Mouse (Mus musculus): ENCODE results near the gene Sod3. TPM values are rescaled to one million over a fixed set of nuclear protein-coding genes. Genes with fewer than 3 reads are reported as not detected.

The Sod3 gene
- total RNA-seq, 1 experiment from 2014 or later = not detected

DNA sequence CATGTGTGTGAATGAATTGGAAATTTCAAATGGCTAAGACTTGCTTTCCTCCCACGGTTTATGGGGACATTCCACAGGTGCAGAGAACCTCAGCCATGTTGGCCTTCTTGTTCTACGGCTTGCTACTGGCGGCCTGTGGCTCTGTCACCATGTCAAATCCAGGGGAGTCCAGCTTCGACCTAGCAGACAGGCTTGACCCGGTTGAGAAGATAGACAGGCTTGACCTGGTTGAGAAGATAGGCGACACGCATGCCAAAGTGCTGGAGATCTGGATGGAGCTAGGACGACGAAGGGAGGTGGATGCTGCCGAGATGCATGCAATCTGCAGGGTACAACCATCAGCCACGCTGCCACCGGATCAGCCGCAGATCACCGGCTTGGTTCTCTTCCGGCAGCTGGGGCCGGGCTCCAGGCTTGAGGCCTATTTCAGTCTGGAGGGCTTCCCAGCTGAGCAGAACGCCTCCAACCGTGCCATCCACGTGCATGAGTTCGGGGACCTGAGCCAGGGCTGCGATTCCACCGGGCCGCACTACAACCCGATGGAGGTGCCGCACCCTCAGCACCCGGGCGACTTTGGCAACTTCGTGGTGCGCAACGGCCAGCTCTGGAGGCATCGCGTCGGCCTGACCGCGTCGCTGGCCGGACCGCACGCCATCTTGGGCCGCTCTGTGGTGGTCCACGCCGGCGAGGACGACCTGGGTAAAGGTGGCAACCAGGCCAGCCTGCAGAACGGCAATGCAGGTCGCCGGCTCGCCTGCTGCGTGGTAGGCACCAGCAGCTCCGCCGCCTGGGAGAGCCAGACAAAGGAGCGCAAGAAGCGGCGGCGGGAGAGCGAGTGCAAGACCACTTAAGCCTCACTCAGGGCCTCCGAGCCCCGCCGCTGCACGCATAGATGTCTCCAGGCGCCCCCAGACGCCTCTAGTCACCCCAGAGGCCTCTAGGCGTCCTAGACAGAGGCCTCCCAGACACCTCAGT is 4.6 kb downstream of the Sod3 start:
- ATAC-seq (replicated peaks; ENCODE audit: insufficient number of reproducible peaks, low FRiP score, low TSS enrichment, poor library complexity, severe bottlenecking) = no peak

DNA sequence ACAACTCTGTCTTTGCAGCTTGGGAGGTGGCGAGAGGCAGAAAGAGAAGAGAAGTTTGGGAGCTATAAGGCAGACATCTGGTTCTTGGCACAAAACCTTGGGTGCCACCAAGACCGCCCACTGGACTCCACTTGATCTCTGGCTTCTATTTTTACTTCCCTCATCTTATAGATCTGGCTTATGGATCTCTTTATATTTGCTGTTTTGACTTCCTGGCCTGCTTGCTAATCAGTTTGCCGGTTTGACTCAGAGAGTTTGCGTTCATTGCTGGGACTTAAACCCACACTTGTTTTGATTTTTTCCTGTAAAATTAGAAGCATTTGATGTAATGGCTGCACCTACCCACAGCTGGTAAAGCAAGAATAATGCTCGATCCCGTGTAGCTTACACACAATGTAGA is 7.3 kb downstream of the Sod3 start:
- ATAC-seq (replicated peaks; ENCODE audit: insufficient number of reproducible peaks, low FRiP score, low TSS enrichment, poor library complexity, severe bottlenecking) = no peak

DNA sequence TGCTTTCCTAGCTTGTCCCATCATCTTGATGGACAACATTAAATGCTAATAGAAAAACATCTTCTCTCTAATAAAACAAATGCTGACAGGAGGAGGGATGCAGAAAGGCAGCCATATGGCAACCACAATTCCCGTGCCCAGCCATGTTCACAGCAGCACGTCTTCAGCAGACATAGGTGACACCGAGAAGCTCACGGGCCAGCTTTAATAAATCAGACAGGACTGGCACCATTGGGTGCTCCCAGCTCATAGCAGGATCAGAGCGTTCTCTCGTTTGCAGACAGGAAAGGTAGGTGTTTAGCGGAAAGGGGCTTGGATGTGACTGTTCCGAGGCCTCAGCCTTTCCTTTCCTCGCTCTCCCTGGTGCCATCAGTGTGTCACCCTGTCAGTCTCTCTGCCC is 12.3 kb downstream of the Sod3 start:
- no peak for ATAC-seq (replicated peaks; ENCODE audit: insufficient number of reproducible peaks, low FRiP score, low TSS enrichment, poor library complexity, severe bottlenecking)

- ATAC-seq (replicated peaks; ENCODE audit: insufficient number of reproducible peaks, low FRiP score, low TSS enrichment, poor library complexity, severe bottlenecking) = no peak
These were observed 19.2 kb downstream of the Sod3 start for GRCm38 (mm10) chr5:52382837-52383236.

DNA sequence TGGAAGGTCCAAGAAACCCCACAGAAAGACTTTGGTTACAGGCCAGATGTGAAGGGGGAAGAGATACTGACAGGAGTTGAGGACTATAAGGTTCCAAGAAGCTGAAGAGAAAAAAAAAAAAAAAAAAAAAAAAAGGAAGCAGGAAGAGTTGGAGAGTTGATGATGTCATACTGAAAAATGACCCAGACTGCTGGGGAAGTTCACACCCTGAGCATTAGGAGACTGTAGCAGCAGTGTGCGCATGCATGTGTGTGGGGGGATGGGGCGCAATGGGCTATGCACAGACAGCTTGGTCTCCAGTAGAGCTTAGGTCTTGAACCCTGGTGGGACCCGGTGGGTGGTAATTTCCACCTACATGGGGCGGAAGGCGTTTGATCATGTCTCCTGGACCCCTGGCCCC is 20.2 kb downstream of the Sod3 start:
- no peak for ATAC-seq (replicated peaks; ENCODE audit: insufficient number of reproducible peaks, low FRiP score, low TSS enrichment, poor library complexity, severe bottlenecking)

DNA sequence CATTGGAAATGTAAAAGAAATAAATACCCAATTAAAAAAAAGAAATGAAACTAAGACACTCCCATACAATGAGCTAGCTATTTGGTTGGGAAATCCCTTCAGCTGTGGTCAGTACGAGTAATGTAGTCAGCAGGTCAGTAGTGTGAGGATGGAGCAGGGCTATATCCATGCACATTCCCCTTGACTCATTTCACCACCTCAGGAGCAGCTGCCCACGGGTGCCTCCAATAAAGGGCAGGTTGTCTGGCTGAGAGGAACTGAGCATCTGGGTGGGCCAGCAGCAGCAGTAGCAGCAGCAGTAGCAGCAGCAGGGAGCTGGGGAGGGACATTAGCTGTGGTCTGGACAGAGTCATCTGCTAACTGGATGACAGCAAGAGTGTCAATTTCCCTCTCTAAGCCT is 22.4 kb downstream of the Sod3 start:
- no peak for ATAC-seq (replicated peaks; ENCODE audit: insufficient number of reproducible peaks, low FRiP score, low TSS enrichment, poor library complexity, severe bottlenecking)

DNA sequence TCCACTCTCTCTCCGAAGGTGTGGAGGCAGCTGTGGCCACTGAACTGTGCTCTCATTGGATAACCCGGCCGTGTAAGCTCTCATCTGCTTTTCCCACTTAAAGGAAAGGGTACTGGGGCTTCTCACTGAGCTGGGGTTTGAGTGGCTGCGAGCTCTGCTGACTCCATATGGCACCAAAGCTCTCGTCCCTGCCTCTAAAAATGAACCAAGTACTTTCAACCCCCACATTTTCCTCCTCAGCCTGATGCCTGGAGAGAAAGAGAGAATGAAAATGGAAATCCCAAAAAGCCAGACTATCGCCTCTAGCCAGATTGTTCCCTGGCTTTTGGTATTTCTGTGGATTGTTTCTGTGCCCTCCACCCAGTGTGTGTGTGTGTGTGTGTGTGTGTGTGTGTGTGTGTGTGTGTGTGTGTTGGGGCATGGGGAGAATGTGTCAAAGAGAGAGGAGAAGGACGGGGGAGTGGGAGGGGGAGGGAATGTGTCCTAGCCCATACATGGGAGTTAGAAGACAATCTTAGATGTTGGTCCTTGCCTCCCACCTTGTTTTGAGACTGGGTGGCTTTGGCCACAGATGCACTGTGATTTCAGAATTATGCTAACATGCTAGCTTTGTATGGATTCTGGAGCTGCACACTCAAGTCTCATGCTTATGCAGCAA is 24.6 kb downstream of the Sod3 start:
- no peak for ATAC-seq (replicated peaks; ENCODE audit: insufficient number of reproducible peaks, low FRiP score, low TSS enrichment, poor library complexity, severe bottlenecking)

- ATAC-seq (replicated peaks; ENCODE audit: insufficient number of reproducible peaks, low FRiP score, low TSS enrichment, poor library complexity, severe bottlenecking) = no peak
These were observed 26.8 kb downstream of the Sod3 start for GRCm38 (mm10) chr5:52390381-52390780.

- no peak for ATAC-seq (replicated peaks; ENCODE audit: insufficient number of reproducible peaks, low FRiP score, low TSS enrichment, poor library complexity, severe bottlenecking)
These were observed 27.9 kb downstream of the Sod3 start for GRCm38 (mm10) chr5:52391471-52391870.

DNA sequence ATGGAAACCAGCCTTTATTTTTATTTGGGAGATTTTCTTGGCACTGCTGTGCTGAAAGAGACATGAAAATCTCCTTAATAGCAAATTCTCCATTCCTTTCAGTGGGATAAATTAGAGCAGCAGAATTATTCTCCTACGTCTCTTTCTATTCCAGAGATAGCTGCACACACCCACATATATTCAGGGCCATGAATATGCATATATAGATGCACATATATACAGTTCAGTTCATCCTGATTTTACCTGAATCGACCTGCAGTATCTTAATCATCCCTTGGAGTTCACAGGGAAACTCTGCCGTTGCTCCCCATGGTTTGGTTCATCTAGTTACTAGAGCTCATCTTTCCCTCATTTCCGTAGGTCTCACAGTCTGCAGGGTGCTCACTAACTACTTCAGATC is 30.2 kb downstream of the Sod3 start:
- no peak for ATAC-seq (replicated peaks; ENCODE audit: insufficient number of reproducible peaks, low FRiP score, low TSS enrichment, poor library complexity, severe bottlenecking)

DNA sequence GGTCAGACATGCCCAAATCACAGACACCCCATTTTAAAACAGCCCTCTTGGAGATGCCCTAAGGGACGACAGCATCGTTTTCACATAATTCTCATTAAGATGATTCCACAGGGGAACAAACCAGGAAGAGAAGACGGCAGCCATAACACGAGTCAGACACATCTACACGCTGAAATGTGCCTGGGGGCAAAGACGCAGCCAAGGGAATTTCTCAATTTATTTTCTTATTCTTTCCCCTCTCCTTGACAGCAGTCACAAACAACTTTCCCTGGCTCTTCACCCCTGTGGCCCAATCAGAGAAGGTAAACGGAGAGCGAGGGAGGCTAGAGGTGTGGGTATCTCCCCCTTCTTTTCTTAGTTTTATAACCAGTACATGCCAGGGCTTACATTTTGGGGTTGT is 40.8 kb downstream of the Sod3 start:
- no peak for ATAC-seq (replicated peaks; ENCODE audit: insufficient number of reproducible peaks, low FRiP score, low TSS enrichment, poor library complexity, severe bottlenecking)

DNA sequence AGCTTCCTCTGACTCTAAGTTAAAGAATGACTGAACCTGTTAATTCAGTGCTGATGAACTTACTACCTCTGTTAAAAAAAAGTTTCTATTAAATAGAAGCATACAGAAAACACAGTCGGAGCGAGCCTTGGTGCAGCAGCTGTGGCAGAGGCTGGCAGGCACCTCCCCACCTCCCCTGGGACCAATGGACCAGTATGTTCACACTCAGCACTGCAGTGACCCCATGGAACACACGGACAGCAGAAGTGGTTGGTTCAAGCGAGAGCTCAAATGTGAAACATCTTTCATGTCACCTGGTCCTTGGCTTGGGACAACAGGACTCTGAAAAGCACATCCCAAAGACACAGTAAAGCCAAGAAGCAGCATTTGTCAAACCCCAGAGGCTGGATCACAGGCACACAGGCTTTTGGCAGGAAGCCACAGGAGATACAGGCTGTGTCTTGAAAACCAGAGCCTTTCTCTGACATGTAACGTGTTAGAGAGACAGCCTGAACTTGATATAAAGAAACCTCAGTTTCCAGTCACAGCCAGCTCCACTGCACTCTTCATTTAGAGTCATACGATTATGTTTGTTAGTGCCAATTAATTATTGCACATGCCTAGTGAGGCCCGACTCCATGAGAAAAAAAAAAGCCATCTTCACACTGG is 45.2 kb downstream of the Sod3 start:
- ATAC-seq (replicated peaks; ENCODE audit: insufficient number of reproducible peaks, low FRiP score, low TSS enrichment, poor library complexity, severe bottlenecking) = no peak

GRCm38 (mm10) chr5:52410197-52410596 is 46.6 kb downstream of the Sod3 start:
- no peak for ATAC-seq (replicated peaks; ENCODE audit: insufficient number of reproducible peaks, low FRiP score, low TSS enrichment, poor library complexity, severe bottlenecking)

DNA sequence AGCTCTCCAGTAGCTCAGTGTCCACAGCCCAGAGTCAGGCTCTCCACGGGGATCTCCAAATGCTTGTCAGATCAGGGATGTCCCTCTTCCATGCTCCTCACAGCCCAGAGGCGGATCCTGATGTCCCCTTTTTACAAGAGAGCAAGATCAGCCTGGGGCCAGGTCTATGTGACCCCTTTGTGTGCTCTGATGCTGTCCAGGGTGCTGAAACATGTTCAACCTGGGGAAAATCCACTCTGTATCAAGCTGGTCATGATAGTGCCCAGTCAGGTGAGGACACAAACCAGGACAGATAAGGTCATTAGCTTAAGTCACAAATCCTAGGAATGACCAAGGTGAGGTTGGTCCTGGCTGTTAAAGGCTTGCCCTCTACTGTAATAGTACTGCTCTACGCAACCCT is 48.0 kb downstream of the Sod3 start:
- no peak for ATAC-seq (replicated peaks; ENCODE audit: insufficient number of reproducible peaks, low FRiP score, low TSS enrichment, poor library complexity, severe bottlenecking)

GRCm38 (mm10) chr5:52415193-52415592 is 51.6 kb downstream of the Sod3 start:
- ATAC-seq (replicated peaks; ENCODE audit: insufficient number of reproducible peaks, low FRiP score, low TSS enrichment, poor library complexity, severe bottlenecking) = no peak

DNA sequence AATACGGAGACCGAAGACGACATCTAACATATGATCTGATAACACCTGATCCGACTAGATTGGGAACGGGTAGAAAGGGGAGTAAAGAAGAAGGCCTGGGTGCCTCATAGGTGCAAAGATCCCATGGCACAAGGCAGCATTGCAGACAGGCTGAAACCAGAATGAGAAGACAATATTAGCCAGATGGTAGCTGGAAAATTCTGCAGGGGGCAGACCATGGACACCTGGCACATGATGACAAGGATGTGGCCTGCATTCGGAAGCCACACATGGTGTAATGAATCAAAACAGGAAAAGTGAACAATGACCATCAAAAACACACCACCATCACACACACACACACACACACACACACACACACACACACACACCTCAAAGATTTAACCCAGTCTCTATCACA is 52.3 kb downstream of the Sod3 start:
- ATAC-seq (replicated peaks; ENCODE audit: insufficient number of reproducible peaks, low FRiP score, low TSS enrichment, poor library complexity, severe bottlenecking) = no peak

- ATAC-seq (replicated peaks; ENCODE audit: insufficient number of reproducible peaks, low FRiP score, low TSS enrichment, poor library complexity, severe bottlenecking) = no peak
These were observed 52.9 kb downstream of the Sod3 start for GRCm38 (mm10) chr5:52416485-52416884.

All from monocyte, adult 5-6 weeks (primary cell).